Mouse (Mus musculus): Measurements from ENCODE around the gene Gss.

GRCm38 (mm10) chr2:155582996-155583395 lies 9.6 kb downstream of the Gss start:
- TF ChIP-seq CTCF (IDR thresholded peaks at IDR 0.05) = no peak
- no peak for TF ChIP-seq EP300 (IDR thresholded peaks at IDR 0.05)
